Mouse (Mus musculus) urinary bladder, postnatal 36 days (tissue): ENCODE measurements at regions not wholly inside any gene's neighbourhood (a gene's known extent, or its start where the extent isn't known, plus 50 kb on each side); places are given as distances from the start of the nearest gene placed in this dataset.

Experiments used
- DNase-seq, 2 experiments: peaks; one replicate each; pipeline ENCODE4 v3.0.0; 2022; ENCODE audit warnings: low spot score in 2 of 2, mixed read lengths in 1 of 2

- no peak for DNase-seq
Measured at GRCm38 (mm10) chr7:74907391-74907790, 352.8 kb upstream of the Slco3a1 start.

- no peak for DNase-seq
Measured at GRCm38 (mm10) chr7:74877466-74877865, 322.9 kb upstream of the Slco3a1 start.

GRCm38 (mm10) chr7:74876667-74877066 lies 322.1 kb upstream of the Slco3a1 start:
- DNase-seq, result no peak

GRCm38 (mm10) chr7:74870250-74870649 lies 315.7 kb upstream of the Slco3a1 start:
- DNase-seq, result no peak

- no peak for DNase-seq
Measured at GRCm38 (mm10) chr7:74862727-74863126, 308.1 kb upstream of the Slco3a1 start.

GRCm38 (mm10) chr7:74844306-74844929 lies 289.8 kb upstream of the Slco3a1 start:
- no peak for DNase-seq

GRCm38 (mm10) chr7:74823286-74823685 lies 268.7 kb upstream of the Slco3a1 start:
- no peak for DNase-seq

- no peak for DNase-seq
Measured at GRCm38 (mm10) chr7:74793241-74793640, 238.7 kb upstream of the Slco3a1 start.

GRCm38 (mm10) chr7:74788696-74789095 lies 234.1 kb upstream of the Slco3a1 start:
- no peak for DNase-seq

- no peak for DNase-seq
Measured at GRCm38 (mm10) chr7:74771435-74772406, 217.1 kb upstream of the Slco3a1 start.

GRCm38 (mm10) chr7:74766550-74766949 lies 212.0 kb upstream of the Slco3a1 start:
- no peak for DNase-seq

GRCm38 (mm10) chr7:74757469-74757868 lies 202.9 kb upstream of the Slco3a1 start:
- no peak for DNase-seq

GRCm38 (mm10) chr7:74747704-74748103 lies 193.1 kb upstream of the Slco3a1 start:
- no peak for DNase-seq

GRCm38 (mm10) chr7:74734941-74735340 lies 180.4 kb upstream of the Slco3a1 start:
- no peak for DNase-seq

GRCm38 (mm10) chr7:74726324-74726991 lies 171.9 kb upstream of the Slco3a1 start:
- no peak for DNase-seq

GRCm38 (mm10) chr7:74719321-74719720 lies 164.7 kb upstream of the Slco3a1 start:
- no peak for DNase-seq

- DNase-seq, result no peak
Measured at GRCm38 (mm10) chr7:74709993-74710581, 155.5 kb upstream of the Slco3a1 start.

- DNase-seq, result no peak
Measured at GRCm38 (mm10) chr7:74709006-74709405, 154.4 kb upstream of the Slco3a1 start.

- no peak for DNase-seq
Measured at GRCm38 (mm10) chr7:74703533-74703932, 149.0 kb upstream of the Slco3a1 start.

GRCm38 (mm10) chr7:74697794-74698354 lies 143.3 kb upstream of the Slco3a1 start:
- DNase-seq, result no peak

- DNase-seq, result no peak
Measured at GRCm38 (mm10) chr7:74696286-74696685, 141.7 kb upstream of the Slco3a1 start.

- no peak for DNase-seq
Measured at GRCm38 (mm10) chr7:74693049-74693448, 138.5 kb upstream of the Slco3a1 start.
